Mouse (Mus musculus): ENCODE data around the gene Zswim7.
A peak's percentile ranks its signal among the peaks of the same experiment; 100 is the strongest.
"Not testable (repeated sequence)": the region's sequence is repeated elsewhere in the genome, so short reads cannot be mapped to it uniquely, and the experiment has no call there.

Gene Zswim7

DNA sequence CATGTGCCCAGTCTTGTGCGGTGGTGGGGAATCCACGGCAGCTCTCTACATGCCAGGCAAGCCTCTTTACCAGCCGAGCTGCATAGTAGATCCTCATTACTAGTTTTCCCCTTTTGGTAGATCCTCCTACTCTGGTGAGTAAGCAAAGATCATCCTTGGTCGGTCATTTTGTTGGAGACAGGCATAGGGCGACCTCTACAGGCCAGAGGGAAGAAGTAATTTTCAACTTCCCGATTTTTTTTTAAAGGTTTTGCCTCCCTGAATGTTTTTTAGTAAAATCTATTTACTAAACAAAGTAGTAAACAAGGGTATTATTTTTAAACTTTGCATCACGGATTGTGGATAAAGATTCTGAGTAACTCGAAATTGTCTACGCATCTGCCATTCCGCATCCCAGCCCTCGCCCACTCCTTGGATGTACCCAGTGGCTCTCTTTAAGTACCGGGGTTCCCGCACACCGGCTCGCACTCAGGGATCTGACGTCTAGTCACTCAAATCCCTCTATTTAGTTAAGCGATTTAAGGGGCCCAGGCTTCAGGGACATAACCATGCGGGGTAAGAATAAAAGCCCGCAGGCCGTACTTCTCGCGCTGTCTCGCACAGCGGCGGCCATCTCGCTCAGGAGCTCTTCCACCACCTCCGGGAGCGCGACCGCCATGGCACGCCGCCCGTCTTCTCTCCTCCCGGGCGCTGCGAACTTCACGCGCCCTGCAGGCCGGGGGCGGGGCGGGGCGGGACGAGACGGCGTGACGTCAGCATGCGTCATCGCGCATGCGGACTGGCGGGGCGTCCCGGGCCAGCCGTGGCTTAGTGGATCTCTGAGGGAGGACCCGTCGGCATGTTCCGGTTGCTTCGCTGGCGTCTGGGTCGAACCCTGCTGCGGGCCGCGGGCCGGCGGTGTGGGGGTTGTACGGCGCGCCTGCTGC is at the start of gene Zswim7, which contains the start of gene Ttc19:
Gene Zswim7 (minus strand): TSS at position 701 of the 926 bp plus-strand sequence.
Gene Ttc19 (plus strand): TSS at position 799 of the 926 bp plus-strand sequence.
- DNase-seq (ENCODE audit: low read depth): peak; percentile 97

- DNase-seq (ENCODE audit: low read depth): no peak
Measured at GRCm38 (mm10) chr11:62323659-62324058, 42.5 kb upstream of the Zswim7 start.

DNA sequence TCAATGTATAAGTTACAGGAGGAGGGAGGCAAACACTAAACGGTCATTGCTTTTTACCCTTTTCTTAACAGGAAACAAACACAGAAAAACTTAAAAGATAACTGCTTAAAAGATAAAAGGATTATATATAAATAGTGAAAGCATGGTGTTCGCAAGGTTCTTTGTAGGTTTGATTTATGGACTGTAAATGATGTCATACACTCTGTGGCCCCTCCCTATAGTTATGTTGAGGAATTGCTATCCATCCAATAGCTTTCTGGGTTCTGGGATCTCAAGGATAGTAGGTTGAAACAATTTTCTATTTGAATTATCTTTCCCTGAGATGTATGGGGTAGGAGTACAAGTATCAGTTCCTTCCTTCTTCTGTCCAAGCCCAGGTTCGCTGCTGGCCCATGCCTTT is 38.9 kb upstream of the Zswim7 start:
- no peak for DNase-seq (ENCODE audit: low read depth)

DNA sequence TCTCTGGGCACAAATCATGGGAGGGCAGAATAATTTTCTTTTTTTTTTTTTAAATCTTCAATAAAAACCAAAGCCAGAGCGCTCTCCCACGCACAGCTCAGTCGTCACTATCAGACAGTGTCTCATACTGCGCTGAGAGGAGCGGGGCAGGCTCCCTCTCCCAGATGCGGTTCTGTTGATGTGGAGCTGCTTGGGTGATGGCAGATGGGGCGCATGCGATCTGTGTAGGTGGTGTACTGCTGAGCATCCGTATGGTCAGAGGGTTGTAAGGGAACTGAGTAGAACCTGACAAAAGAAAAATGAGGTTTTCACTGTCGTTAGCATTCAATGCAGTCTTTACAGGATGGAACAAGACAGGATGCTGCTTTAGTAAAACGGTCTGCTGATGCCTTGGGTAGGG is 36.6 kb upstream of the Zswim7 start:
- no peak for DNase-seq (ENCODE audit: low read depth)

DNA sequence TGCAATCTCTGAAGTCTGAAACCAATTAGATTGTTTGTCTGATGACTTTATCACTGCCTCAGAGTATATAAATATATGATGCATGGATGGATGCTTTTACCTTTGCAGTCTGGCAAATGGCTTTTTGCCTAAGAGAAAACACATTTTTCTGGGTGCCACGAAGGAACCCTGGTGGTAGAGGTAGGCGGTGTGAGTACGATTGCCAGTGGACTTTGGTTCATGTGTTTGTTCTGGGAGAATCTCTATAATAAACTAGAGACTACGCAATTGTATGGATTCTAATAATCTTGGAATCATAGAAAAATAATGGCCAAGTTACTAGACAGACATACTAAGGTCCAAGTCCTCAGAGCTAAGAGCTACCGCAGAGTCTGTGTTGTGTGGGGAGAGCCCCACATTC is 33.8 kb upstream of the Zswim7 start:
- no peak for DNase-seq (ENCODE audit: low read depth)

DNA sequence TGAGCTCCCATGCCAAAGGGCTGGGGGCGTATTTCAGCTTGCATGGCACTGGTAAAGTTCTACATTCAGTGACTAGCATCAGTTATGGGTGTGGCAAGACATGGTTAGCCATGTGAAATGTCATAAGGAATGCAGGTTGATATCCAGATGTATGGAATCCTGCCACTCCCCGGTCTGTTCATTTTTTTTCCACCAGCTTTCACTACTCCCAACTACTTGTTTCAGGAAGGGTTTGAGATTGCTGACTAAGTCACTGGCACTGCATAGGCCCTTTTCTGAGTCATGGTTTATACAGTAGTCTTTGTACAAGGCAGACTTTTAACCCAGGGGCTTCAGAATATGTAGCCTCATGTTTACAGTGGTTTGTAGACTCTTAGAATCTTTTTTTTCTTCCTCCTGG is 28.1 kb upstream of the Zswim7 start:
- DNase-seq (ENCODE audit: low read depth): no peak

DNA sequence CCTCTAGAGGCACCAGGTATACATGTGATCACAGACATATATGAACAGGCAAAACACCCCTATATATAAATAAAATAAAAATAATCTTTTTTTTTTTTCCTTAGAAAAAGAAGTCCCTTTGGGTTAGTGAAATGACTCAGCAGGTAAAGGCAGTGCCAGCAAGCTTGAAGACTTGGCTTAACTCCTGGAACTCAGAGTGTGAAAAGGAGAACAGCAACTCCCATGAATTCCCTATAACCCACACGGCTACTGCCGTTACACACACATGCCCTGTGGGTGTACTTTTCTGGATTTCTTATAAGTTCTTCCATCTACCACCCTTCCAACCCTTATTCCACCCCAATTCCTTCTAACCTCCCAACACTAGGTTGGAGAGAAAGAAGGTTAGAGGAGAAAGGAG is 24.7 kb upstream of the Zswim7 start:
- DNase-seq (ENCODE audit: low read depth): no peak

GRCm38 (mm10) chr11:62298883-62299282 is 17.7 kb upstream of the Zswim7 start:
- no peak for DNase-seq (ENCODE audit: low read depth)

DNA sequence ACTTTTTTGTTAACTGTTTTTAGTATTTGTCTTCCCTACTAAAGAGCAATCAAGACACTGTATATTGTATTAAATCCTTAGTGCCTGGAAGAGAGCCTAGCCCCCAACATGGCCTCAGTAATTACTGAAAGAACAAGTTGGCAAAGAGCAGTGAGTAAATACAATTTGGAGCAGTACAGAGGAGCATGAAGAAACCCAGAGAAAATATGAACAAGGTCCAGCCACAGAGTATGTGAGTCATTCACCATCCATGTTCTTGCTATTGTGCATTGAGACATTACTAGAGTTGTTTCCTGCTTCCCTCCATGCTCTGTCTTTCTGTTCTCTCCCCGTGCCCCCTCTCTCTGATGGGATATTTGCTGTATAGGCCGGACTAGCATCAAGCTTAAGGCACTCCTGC is 12.9 kb upstream of the Zswim7 start:
- no peak for DNase-seq (ENCODE audit: low read depth)

- no peak for DNase-seq (ENCODE audit: low read depth)
Measured at GRCm38 (mm10) chr11:62287700-62288099, 6.5 kb upstream of the Zswim7 start.

DNA sequence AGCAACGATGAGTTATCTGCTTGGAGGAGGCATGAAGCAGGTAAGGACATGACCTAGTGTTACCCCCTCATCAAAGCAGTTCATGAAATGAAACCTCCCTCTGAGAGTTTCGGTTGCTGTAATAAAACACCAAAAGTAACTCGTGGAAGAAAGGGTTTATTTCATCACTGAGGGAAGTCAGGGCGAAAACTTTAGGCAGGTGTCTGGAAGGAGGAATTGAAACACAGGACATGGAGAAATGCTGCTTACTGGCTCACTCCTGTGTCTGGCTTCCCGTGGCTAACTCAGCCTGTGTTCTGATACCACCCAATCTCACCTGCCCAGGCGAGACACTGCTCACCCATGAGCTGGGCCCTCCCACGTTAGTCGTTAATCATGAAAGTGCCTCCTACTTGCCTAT is 3.8 kb upstream of the Zswim7 start:
- no peak for DNase-seq (ENCODE audit: low read depth)

GRCm38 (mm10) chr11:62284020-62284419 is 2.8 kb upstream of the Zswim7 start:
- DNase-seq (ENCODE audit: low read depth): not testable (repeated sequence)

GRCm38 (mm10) chr11:62281601-62281997 is 424 bp upstream of the Zswim7 start:
- no peak for DNase-seq (ENCODE audit: low read depth)

DNA sequence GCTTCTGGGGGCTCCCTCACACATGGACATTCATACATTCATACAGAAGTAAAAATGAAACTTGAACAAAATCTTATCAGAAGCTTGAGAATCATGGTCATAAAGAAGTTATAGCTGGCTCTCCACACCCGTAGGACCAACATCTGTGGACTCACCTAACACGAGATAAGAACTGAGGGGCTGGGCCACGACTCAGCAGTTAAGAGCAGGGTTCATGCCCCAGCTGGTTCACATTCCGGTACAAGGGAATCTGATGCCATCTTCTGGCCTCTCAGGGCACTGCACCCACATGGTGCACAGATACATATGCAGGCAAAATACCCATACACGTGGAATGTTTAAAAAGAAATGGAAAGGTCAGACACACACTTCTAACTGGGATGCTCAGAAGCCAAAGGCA is 3.1 kb downstream of the Zswim7 start:
- peak; percentile 74 for DNase-seq (ENCODE audit: low read depth)

DNA sequence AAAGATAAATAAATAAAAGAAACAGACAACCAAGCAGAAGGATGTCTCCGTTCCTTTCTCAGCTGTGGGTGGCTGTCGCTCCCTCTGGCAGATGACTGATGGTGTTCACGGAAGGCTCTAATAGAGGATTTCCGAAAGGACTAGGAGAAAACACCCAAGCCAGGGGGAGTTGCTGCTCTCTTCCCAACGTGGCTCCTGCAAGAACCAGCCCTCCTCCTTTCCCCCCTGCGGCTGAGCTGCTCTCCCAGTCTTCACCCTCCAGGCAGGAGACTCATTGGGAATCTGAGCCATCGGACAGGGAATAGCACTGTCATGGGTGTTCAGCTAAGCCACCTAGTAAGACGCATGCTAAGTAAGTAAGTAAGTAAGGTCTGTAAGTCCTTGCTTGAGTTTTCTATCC is 4.1 kb downstream of the Zswim7 start:
- no peak for DNase-seq (ENCODE audit: low read depth)

GRCm38 (mm10) chr11:62270851-62271250 is 10.3 kb downstream of the Zswim7 start:
- no peak for DNase-seq (ENCODE audit: low read depth)

DNA sequence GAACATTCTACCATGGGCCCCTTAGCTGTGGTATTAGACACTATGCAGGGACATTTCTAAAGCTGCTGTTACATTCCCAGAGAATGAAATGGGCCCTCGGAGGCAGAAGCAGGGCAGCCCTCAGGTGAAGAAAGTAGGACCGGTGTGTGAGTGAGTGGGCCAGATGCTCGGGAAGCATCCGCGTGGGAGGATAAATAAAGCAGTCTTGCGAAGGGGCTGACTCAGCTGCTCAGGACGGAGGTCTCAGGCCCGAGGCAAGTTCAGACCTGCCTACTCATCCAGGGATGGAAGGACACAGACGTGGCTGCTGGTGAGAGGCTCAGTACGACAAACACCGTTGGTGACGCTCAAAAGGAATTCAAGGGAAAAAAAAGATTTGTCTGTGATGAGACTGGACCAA is 12.1 kb downstream of the Zswim7 start:
- no peak for DNase-seq (ENCODE audit: low read depth)

- DNase-seq (ENCODE audit: low read depth): no peak
Measured at GRCm38 (mm10) chr11:62268381-62268780, 12.8 kb downstream of the Zswim7 start.

- no peak for DNase-seq (ENCODE audit: low read depth)
Measured at GRCm38 (mm10) chr11:62266466-62267214, 14.5 kb downstream of the Zswim7 start.

GRCm38 (mm10) chr11:62265642-62266041 is 15.5 kb downstream of the Zswim7 start:
- DNase-seq (ENCODE audit: low read depth): no peak

DNA sequence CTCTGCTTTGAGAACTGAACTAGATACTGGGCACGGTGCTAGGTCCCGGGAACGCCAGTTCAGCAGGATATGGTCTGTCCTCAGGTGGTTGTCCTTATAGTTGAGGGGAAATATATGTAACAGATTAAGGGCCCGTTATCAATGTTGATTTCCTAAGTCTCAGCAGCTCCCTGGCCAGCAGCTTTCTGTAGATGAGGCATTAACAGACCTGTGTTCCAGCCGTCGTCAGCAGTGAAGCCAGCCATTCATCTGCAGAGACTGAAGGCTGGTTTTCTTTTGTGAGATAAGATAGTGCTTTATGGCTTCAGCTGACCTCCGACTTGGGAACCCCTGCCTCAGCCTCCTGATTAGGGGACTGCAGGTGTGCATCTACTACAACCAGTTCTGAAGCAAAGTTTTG is 17.2 kb downstream of the Zswim7 start:
- no peak for DNase-seq (ENCODE audit: low read depth)

- DNase-seq (ENCODE audit: low read depth): no peak
Measured at GRCm38 (mm10) chr11:62263599-62263998, 17.6 kb downstream of the Zswim7 start.

DNA sequence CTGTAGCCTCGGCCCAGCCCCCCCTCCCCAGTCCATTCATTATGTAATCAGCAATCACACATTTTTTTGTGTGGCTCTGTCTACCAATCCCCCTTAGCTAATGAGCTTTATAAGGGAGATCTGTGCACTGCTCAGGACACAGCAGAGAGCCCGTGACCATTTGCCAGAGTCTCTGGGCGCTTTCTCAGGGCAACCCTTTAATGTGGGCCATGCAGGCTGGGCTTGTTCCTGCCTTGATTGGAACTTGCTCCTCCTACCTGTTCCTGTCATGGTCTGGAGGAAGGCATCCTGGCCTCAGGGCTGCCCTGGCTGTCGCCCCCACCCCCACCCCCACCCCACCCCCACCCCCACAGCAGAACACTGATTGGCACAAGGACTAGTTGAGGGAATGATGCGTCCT is 22.0 kb downstream of the Zswim7 start:
- DNase-seq (ENCODE audit: low read depth): no peak
